Mouse (Mus musculus) adrenal gland, postnatal 36 days (tissue): ENCODE results near the gene Scamp2. TPM values are rescaled to one million over a fixed set of nuclear protein-coding genes. Genes with fewer than 3 reads are reported as not detected.
A peak's percentile ranks its signal among the peaks of the same experiment; 100 is the strongest.

Experiments
- DNase-seq, 2 experiments: peaks; one replicate each; pipeline ENCODE4 v3.0.0; 2021; ENCODE audit warnings: mixed read lengths in 1 of 2
- total RNA-seq, 2 experiments: library from RNA; stranded (reverse); gene quantifications; 2 replicates each; pipeline ENCODE4 v1.2.3; 2021

Gene Scamp2
- total RNA-seq, 2 experiments from 2014 or later, result 56.4 to 56.9 TPM

GRCm38 (mm10) chr9:57594174-57594509 lies 33.4 kb downstream of the Scamp2 start:
- no peak for DNase-seq

DNA sequence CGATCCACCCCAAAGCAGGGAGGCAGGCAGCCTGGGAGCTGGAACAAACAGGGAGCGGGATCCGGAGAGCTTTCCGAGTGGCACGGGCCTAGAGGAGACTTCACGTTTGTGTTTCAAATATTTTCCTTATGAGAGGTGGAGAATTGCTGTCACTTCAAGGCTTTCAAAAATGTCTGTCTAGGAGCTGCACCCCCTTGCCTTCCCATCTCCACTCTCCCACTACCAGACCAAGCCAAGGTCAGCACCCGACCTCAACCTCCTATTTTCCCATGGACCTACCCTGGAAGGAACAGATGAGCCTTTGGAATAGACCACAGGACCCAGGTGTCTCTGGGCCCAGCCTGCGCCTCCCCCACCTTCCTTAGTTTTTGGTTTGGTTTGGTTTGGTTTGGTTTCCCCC lies 36.5 kb downstream of the Scamp2 start:
- no peak for DNase-seq

DNA sequence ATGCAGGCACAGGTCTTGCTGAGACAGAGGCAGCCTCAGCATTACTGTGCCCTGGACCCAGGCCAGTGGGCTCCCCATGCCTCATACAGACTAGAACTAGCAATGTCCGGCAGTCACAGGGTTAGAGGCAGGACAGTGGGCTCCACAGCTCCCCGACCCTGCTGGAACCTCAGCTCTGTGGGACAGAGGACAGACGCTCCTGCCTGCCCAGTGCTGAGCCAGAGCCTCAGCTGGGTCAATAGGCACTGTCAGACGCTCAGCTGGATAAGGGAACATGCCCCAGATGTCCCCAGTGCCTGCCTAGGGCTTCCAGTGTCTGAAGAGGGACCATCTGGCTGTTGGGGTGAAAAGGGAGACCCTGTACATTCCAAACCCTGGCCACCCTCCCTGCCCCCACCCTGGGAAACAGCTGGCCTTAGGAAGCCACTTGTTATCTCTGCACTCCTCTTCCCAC lies 37.2 kb downstream of the Scamp2 start:
- DNase-seq, result no peak

DNA sequence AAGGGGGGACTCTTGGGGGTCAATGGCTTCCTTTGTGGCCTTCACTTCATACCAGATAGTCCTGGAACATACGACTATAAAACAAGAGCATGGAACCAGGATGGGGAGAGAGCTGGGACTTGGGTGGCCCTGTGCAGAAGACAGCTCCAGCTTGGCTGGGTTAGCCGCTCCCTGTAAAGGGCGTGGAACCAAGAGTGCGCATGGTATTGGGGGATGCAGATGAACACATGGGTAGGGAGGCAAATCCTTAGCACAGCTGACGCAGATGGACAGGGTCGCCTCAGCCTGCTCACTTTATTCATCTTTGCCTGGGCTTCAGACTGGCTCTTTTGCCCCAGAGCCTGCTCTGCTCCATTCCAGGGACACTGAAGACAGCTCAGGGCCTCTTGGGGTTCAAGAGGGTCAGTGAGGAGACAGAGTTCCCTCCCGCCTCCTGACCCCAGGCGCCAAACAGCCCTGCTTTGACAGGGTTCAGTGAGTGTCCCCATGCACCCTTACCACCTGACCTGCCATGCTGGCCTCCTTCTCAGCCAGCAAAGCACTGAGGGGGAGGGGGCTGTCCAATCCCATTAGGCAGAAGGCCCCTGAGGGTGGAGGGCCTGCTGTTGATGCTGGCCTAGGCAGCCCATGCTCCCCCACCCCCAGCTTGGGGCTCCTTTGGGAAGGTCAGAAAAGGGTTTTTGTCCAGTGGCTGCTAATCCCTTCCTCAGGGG lies 38.3 kb downstream of the Scamp2 start:
- no peak for DNase-seq

DNA sequence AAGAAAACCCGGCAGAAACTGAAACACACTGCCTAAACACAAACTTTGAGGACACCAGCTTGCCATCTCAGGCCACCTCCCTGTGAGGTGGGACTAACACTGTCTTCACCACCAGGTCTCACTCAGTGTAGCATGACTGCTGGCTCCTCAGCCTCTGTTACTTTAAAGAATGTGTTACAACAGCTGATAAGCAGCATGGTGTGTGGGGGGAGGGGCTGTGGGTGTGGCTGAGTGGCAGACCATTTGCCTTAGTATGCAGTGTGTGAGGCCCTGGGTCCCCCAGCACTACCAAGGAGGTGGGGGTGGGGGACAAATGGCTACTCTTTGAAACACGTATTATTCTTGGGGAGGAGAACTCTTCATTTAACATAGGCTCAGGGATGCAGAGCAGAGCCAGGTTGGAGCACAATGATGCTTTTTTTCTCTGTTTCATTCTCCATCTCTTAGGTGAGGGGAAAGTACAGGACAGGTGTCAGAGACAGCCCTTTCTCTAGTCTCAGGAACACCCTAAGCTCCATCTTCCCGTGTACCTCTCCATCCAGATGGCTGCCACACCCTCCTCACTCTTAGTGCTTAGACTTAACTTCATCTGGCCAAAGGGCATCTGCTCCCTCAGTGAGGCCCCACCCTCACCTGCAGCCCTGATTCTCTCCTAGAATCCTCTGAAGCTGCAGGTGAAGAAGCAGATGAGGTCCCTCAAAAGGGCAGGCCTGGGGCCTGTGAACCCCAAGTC lies 40.0 kb downstream of the Scamp2 start:
- DNase-seq, result no peak

- no peak for DNase-seq
Observed at GRCm38 (mm10) chr9:57601353-57601706, 40.6 kb downstream of the Scamp2 start.

GRCm38 (mm10) chr9:57602098-57602497 lies 41.4 kb downstream of the Scamp2 start:
- peak in 1 of 2 experiments; percentile 24 for DNase-seq

DNA sequence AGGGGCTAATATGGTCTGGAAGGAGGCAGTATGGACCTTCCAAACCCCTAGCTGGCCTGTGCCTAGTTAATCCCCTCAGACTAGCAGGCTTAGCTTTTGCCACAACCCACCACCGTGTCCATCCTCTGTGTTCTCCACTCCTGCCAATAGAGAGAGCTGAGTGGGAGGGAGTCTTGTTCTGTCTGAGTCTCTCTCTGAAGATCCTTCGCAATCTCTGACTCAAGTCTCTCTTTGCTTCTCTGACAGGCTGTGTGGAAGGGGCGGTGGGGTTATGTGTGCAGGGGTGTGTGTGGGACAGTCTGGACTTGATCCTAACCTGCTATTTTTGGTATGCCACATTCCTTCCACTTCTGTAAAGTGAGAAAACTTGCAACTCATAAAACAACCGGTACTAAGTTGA lies 44.1 kb downstream of the Scamp2 start:
- DNase-seq, result no peak

- DNase-seq, result no peak
Observed at GRCm38 (mm10) chr9:57605503-57605902, 44.8 kb downstream of the Scamp2 start.

DNA sequence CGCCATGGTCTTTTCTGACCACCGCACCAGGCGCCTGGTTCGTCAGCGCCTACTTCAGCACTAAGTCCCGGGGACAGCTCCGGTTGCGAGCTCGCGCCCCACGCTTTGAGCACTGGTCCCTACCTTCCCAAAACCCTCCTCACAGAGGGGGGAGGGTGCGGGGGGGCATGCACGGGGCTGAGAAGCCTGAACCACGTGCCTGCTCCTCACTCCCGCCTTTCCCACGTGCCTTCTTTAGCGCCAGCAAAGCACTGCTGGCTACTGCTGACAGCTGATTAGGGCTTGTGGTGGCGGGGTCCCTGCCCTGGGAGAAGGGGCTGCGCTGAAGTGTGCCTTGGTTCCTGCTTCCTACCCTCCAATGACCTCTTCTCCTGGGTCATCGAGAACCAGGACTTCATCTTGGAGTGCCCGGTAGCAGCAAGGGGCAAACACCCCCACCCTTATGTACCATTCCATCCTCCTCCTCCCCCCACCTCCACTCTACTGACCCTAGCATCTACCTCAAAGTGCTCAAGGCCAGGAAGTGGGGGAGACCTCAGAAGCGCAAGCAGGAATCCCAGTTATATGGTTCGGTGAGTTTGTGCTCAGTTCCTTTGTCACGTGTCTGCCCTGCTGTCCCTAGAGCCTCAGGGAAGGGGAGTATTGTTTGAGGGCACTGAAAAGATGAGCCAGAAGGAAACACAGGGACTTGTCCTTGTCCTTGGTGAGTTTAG lies 45.6 kb downstream of the Scamp2 start, which contains the start of gene Cplx3:
Gene Cplx3, minus strand, starts transcription at position 143 of the 713 bp plus-strand sequence.
- DNase-seq, result peak; percentile 44 to 61

- no peak for DNase-seq
Observed at GRCm38 (mm10) chr9:57609803-57610202, 49.1 kb downstream of the Scamp2 start.

- DNase-seq, result no peak
Observed at GRCm38 (mm10) chr9:57610359-57610826, 49.6 kb downstream of the Scamp2 start.

DNA sequence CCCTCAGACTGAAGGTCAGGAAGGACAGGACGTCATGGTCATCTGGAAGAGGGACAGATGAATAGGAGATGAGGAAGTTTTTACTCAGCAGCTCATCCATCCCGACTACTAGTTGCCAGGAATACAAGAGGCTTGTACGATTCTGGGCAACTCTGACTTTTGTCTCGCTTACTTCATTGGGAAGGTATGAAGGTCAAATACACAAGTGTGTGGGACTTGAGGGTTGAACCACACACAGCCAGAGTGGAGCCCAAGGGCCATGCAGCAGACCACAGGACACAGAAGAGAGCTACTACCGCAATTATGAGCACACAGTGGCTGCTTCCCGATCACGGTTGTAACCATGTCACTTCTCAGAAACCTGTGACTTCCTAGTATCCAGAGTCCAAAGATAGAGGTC lies 51.8 kb downstream of the Scamp2 start:
- DNase-seq, result no peak

- peak in 1 of 2 experiments; percentile 28 for DNase-seq
Observed at GRCm38 (mm10) chr9:57613975-57614374, 53.2 kb downstream of the Scamp2 start.

DNA sequence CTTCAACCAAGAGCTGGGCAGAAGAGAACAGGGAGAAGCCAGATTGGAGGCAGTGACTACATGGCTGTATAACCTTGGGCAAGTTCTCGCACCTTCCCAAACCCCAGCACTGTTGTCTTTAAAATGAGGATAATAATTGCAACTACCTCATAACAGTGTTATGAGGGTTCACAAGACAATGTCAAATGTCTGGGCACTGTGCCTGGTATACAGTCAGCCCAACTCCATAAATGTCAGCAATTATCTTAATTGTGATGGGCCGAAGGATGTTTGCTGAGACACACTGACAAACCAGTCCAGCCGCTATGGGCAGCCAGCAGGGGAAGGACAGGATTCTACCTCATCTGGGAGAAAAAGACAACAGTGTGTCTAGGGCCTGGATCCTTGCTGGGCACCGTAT lies 54.0 kb downstream of the Scamp2 start:
- peak; percentile 39 to 65 for DNase-seq

DNA sequence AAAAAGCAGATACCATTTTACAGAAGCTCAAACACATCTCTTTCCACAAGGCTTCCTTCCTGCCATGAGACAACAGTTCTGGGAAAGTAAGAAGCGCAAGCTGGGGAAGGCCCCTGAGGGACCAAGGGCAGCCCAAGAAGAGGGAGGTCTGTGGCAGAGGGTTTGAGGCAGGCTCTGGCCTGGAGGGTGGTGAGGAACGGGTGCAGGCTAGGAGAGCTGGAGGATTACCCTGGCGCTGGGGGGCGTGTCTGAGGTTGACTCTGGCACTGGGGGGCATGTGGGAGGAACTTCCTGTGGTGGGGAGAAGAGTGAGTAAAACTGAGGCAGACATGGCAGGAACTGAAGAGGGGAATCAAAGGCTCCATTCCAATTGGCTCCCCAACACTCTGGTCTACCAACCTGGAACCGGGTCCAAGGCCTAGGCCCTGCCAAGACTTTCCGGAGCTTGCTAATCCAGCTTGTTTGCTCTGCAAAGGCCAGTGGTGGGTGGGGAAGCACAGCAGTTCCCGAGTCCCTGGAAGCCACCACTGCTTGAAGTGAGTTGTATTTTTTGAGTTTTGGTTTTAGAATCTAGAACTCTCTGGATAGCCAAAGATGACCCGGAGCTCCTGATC lies 56.9 kb downstream of the Scamp2 start:
- DNase-seq, result no peak

DNA sequence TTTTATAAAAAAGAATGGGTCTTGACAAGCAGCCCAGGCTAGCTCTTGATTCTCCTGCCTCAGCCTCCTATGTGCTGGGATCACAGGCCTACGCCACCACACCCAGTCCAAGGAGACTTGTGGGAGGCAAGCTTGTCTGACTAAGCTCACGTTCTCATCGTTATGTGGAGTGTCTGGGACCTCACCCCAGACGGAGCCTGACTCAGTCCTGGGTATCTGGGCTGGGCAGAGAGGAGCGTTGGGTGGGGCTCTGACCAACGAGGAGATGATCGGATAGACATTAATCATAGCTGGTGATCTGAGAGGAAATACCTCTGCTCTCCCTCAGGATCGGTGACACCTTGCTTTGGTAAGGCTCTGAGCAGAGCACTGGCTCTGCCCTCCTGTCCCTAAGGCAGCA lies 58.1 kb downstream of the Scamp2 start:
- DNase-seq, result no peak

DNA sequence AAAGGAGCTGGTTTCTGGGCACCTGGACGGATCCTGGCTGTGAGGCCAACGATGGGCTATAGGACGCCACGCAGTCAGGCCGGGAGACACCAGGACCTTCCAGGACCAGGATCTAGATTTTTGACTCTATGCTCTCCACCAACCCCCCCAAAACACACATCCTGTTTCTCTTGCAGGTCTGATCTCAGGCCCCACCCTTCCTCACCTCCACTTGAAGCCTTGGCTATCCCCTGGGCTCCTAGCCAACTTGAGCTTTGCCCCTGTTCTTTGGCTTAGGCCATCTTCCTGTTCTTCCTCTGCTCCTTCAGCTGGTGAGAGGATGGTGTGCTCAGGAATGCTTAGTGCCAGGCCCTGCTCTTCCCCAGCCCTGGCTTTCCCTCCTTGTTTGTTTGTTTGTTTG lies 59.9 kb downstream of the Scamp2 start, which contains the start of gene Lman1l:
Gene Lman1l, minus strand, starts transcription at position 101 of the 400 bp plus-strand sequence.
- DNase-seq, result no peak

- DNase-seq, result no peak
Observed at GRCm38 (mm10) chr9:57624295-57624694, 63.6 kb downstream of the Scamp2 start.

DNA sequence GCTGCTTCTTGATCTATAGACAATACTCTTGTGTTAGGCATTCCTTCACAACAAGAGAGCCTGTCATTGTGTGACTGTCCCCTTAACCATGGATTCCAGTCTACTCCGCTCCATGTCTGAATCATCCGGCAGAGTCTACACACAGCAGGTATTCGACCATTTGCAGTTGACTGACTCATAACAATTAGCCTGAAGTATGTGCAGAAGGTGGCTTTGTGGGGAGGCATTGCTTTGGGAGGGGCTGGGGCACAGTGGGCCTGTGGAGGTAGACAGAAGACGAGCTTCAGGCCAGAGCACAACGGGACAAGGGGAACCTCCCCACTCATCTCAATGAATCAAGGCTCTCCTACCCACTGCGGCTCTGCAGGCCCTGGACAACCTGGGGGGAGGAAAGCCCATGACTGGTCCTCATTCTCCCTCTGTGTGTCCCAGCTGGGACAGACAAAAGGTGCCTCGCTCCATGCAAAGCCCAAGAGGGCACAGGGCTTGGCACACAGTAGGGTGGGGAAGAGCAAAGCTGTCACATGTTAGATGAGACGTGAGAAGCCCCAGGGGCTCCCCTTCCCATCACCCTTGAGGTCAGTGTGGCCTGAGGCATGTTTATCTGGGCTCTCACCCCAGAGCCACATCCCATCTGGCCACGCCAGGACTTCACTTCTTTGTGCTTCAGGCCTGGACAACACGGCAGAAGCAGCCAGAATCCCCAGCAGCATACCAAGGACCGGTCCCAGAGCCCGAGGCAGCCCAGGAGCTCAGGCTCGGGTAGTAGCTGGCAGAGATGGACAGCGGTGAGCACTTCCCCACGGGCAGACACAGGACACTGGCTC lies 65.1 kb downstream of the Scamp2 start:
- DNase-seq, result no peak

DNA sequence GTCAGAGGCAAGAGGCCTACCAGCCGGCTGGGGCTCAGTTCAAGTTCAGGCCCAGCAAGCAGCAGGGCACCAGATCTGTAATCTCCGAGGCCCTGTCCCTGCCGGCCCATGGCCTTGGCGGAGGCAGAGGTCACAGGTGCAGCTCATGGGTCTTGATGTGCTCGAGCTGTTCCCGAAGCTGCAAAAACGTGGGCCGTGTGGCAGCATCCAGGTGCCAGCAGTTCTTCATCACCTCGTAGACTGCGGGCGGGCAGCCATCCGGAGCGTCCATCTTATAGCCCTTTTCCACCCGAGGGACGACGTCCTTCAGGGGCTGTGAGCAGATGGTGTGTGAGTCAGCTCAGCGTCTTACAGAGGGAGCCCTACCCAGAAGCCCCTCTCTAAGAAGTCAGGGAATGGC lies 66.4 kb downstream of the Scamp2 start:
- no peak for DNase-seq

DNA sequence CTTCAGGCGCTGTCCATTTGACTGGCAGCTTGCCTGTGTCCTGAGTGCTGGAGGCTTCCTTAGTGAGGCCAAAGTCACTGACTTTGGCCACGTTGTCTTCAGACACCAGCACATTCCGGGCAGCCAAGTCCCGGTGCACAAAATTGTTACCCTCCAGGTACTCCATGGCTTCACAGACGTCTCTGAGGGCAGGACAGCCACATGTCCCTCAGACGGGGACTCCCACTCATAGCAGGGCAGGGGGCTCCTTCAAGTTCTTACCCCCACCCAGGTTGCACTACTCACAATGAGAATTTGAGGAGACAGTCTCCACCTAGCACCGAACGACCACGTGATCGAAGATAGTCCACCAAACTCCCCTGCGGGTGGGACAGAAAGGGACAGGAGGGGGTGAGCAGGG lies 67.1 kb downstream of the Scamp2 start:
- DNase-seq, result no peak
